Mouse (Mus musculus): Measurements from ENCODE around the gene Atp6v1e2. TPM values are rescaled to one million over a fixed set of nuclear protein-coding genes. Genes with fewer than 3 reads are reported as not detected.

Atp6v1e2 gene
- not detected in 2 replicates for polyA plus RNA-seq (2015; fragmentation: Nextera tagmentation; extraction: Ambion mirVana)

DNA sequence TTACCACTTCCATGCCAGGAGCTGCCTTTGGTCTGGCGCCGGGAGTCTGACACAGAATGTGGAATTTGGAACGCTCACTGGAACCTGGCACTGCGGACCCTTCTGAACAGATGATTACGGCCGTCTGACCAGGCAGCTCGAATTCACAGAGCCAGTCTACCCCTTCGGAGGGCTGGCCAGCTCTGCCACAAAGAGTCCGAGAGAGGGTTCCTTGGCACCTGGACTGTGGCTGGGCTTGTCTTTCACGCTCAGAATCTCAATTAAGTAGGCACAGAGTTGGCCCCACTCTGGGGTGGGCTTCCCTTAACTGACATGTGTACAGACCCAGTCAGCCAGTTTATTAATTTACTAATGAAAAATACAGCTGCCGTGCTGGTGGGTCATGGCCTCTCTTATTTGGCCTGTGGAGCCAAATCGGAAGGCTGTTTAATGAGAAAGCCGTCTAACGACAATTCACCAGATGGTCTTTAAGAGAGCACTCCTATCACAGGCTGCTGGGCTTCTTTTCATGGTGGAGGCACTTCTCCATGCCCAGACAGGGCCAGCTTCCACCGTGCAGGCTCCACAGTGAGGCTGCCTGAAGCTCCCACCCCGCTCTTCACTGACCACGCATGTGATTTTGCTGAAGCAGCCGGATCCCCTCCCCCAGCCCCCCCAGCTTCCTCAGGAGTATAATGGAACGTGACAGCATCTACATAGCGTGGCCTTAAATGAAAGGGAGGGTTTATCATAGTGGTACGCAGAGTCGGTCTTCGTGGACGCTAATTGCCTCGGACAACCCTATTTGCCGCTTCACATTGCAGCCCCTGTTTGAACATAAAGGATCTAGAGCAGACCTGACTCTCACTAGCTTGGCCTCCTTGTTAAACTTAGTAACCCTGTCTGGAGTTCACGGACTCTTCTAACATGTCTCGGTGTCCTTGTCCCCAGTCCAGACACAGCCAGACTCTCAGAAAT, at the start of gene Atp6v1e2:
Gene Atp6v1e2, minus strand, starts transcription at position 58 of the 957 bp plus-strand sequence.
- 80% methylated on average over 28 of the region's 28 CpGs for WGBS
- Histone ChIP-seq H3K4me1 (replicated peaks; ENCODE audit: control insufficient read depth, insufficient read depth, low read length) (no peaks in the 10 kb centered on the region; the same call in 1 of the 2 replicates), H3K27ac (ENCODE audit: low read length) (no peak within 1 kb of the TSS), H3K9ac (ENCODE audit: low read length) (no peak within 1 kb of the TSS), H3K36me3 (ENCODE audit: control insufficient read depth, insufficient read depth, low read length) (no peaks in the 10 kb centered on the region), H3K9me3 (ENCODE audit: control insufficient read depth, low read length) (no peaks in the 10 kb centered on the region), H3K27me3 (ENCODE audit: control insufficient read depth, insufficient read depth, low read depth, low read length) (no peaks in the 10 kb centered on the region), H3K4me3 (ENCODE audit: low read length) (no peak within 1 kb of the TSS), H3K4me2 (ENCODE audit: low read depth, low read length) (no peak within 1 kb of the TSS)
- ATAC-seq (ENCODE audit: low read depth): no peak

DNA sequence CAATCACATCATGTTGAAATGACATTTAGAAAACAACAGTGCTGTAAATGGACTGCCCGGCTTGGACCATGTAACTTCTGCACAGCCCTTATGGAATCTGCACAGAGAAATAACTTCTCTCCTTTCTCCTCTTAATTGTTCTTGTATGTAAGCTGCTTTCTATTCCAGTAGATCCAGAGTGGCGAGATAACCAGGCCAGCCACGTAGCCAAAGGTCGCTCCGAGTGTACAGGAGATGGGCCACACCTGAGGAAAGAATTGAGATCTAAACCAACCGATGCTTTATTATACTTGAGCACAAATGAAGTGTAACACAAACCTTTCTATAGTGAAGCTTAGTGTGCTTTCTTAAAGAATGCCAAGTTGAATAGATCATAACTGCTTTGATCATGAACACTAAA, 49.6 kb upstream of the Atp6v1e2 start:
- H3K9me3 ChIP-seq (ENCODE audit: control insufficient read depth, low read length): no peaks in the 10 kb centered on the region
- 83% methylated on average over 6 of the region's 6 CpGs for WGBS
- no peaks in the 10 kb centered on the region for H3K4me1 ChIP-seq (replicated peaks; ENCODE audit: control insufficient read depth, insufficient read depth, low read length)
- H3K4me3 ChIP-seq (ENCODE audit: low read length): no peak overlapping the region
- H3K27me3 ChIP-seq (ENCODE audit: control insufficient read depth, insufficient read depth, low read depth, low read length): no peaks in the 10 kb centered on the region
- H3K9ac ChIP-seq (ENCODE audit: low read length): no peak overlapping the region
- no peak overlapping the region for H3K27ac ChIP-seq (ENCODE audit: low read length)
- ATAC-seq (ENCODE audit: low read depth): no peak
- H3K4me2 ChIP-seq (ENCODE audit: low read depth, low read length): no peak overlapping the region
- peaks cover 7% of the 10 kb centered on the region for H3K36me3 ChIP-seq (ENCODE audit: control insufficient read depth, insufficient read depth, low read length)

DNA sequence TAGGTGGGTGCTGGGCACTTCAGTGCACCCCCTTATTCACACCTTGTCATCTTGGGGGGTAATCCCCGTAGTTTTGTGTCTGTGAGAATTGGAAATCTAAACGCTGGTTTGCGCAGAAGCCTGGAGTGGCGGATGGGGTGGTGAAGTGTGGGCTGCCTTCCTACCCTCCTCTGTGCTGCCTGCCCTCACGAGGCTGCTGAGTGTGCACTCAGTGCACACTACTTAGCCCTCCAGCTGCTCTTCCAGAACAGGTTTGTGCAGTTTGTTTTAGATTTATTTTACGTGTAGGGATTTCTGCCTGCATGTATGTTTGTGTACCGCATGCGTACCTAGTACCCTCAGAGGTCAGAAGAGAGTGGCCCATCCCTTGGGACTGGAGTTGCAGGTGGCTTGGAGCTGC, 43.6 kb upstream of the Atp6v1e2 start:
- no peak overlapping the region for H3K9ac ChIP-seq (ENCODE audit: low read length)
- ATAC-seq (ENCODE audit: low read depth): peak; percentile 67
- no peaks in the 10 kb centered on the region for H3K9me3 ChIP-seq (ENCODE audit: control insufficient read depth, low read length)
- no peak overlapping the region for H3K4me2 ChIP-seq (ENCODE audit: low read depth, low read length)
- H3K27me3 ChIP-seq (ENCODE audit: control insufficient read depth, insufficient read depth, low read depth, low read length): no peaks in the 10 kb centered on the region
- H3K36me3 ChIP-seq (ENCODE audit: control insufficient read depth, insufficient read depth, low read length): no peaks in the 10 kb centered on the region
- WGBS: 69% methylated on average over 8 of the region's 8 CpGs
- H3K4me3 ChIP-seq (ENCODE audit: low read length): no peak overlapping the region
- no peaks in the 10 kb centered on the region for H3K4me1 ChIP-seq (replicated peaks; ENCODE audit: control insufficient read depth, insufficient read depth, low read length)
- H3K27ac ChIP-seq (ENCODE audit: low read length): no peak overlapping the region

DNA sequence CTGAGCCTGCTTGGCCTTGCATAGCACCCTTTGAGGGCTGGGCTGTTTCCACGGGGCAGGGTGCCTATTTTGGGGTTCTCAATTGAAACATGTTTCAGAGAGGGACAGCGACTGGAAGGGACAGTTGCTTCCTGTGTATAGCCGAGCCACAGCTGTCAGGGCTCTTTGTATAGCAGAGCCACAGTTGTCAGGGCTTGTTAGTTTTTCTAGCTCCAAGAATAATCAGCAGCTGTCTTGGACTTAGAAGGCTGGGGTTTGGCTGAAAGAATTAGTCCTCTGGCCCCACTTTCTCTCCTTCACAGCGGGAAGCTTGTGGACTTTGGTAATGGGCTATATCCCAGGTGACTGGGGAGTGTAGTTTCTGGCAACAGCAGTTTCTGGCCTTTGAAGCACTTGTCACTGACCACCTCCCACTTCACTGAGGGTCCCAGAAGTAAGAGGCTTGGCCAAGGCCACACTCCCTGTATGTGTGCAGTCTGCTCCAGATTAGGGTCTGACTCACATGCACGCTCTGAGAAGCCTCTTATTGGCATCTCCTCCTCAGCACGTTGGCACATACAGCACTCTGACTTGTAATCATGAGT, 41.0 kb upstream of the Atp6v1e2 start:
- H3K9ac ChIP-seq (ENCODE audit: low read length): no peak overlapping the region
- no peaks in the 10 kb centered on the region for H3K27me3 ChIP-seq (ENCODE audit: control insufficient read depth, insufficient read depth, low read depth, low read length)
- H3K9me3 ChIP-seq (ENCODE audit: control insufficient read depth, low read length): no peaks in the 10 kb centered on the region
- no peaks in the 10 kb centered on the region for H3K36me3 ChIP-seq (ENCODE audit: control insufficient read depth, insufficient read depth, low read length)
- H3K4me2 ChIP-seq (ENCODE audit: low read depth, low read length): no peak overlapping the region
- WGBS: 65% methylated on average over 6 of the region's 6 CpGs
- ATAC-seq (ENCODE audit: low read depth): peak; percentile 24; the same call in 1 of the 2 replicates
- H3K4me1 ChIP-seq (replicated peaks; ENCODE audit: control insufficient read depth, insufficient read depth, low read length): no peaks in the 10 kb centered on the region; the same call in 1 of the 2 replicates
- no peak overlapping the region for H3K27ac ChIP-seq (ENCODE audit: low read length)
- H3K4me3 ChIP-seq (ENCODE audit: low read length): no peak overlapping the region

DNA sequence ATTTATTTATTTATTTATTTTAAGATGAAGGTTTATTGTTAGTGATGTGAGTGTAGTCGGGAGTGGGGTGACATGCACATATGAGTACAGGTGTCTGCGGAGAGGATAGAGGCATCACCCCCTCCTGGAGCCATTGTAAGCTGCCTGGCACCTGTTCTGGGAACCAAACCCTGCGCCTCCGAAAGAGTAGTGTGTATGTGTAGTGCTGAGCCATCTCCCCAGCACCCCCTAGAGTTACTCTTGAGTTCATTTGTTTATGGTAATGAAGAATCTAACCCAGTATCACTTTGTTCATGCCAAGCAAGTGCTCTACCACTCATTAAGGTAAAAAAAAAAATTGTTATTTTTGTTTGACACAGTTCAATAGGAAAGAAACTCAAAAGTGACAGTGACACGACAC, 40.5 kb upstream of the Atp6v1e2 start:
- no peaks in the 10 kb centered on the region for H3K9me3 ChIP-seq (ENCODE audit: control insufficient read depth, low read length)
- no peak for ATAC-seq (ENCODE audit: low read depth)
- H3K27me3 ChIP-seq (ENCODE audit: control insufficient read depth, insufficient read depth, low read depth, low read length): no peaks in the 10 kb centered on the region
- H3K4me2 ChIP-seq (ENCODE audit: low read depth, low read length): no peak overlapping the region
- H3K36me3 ChIP-seq (ENCODE audit: control insufficient read depth, insufficient read depth, low read length): no peaks in the 10 kb centered on the region
- H3K27ac ChIP-seq (ENCODE audit: low read length): no peak overlapping the region
- WGBS: 80% methylated on average over 5 of the region's 5 CpGs
- H3K4me1 ChIP-seq (replicated peaks; ENCODE audit: control insufficient read depth, insufficient read depth, low read length): no peaks in the 10 kb centered on the region; the same call in 1 of the 2 replicates
- H3K9ac ChIP-seq (ENCODE audit: low read length): no peak overlapping the region
- no peak overlapping the region for H3K4me3 ChIP-seq (ENCODE audit: low read length)

DNA sequence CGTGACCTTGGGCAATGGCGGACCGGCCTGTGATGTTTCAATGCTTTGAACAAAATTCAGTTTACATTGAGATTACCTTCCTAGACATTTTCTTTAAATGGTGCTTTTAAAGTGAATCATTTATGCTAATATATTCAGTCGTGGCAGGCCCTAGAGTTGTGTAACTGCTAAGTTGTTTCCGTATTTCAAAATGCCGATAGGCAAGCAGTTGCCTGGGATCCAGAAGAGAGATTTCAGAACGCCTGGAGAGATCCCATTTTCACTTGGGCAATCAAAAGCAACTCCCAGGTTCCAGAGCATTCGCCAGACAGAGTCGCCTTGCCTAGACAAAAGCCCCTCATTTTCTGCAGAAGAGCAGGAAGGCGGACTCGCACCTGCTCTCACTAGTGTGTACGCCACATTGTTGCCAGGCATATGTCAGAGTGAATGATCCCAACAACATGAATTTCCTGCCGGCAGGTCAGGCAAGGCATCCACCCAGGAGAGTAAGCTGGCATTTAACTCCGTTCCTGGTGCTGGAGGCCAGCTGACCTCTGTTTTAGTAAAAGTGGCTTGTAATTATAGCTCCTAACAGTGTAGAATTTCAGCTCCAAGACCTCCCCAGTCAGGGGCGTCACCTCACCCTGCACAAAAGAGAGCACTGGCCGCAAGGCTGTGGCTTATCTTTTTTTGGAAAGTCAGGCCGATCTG, 38.9 kb upstream of the Atp6v1e2 start:
- no peaks in the 10 kb centered on the region for H3K36me3 ChIP-seq (ENCODE audit: control insufficient read depth, insufficient read depth, low read length)
- H3K27ac ChIP-seq (ENCODE audit: low read length): no peak overlapping the region
- no peak overlapping the region for H3K9ac ChIP-seq (ENCODE audit: low read length)
- H3K27me3 ChIP-seq (ENCODE audit: control insufficient read depth, insufficient read depth, low read depth, low read length): no peaks in the 10 kb centered on the region
- WGBS: 59% methylated on average over 17 of the region's 17 CpGs
- no peak for ATAC-seq (ENCODE audit: low read depth)
- no peaks in the 10 kb centered on the region; the same call in 1 of the 2 replicates for H3K4me1 ChIP-seq (replicated peaks; ENCODE audit: control insufficient read depth, insufficient read depth, low read length)
- H3K9me3 ChIP-seq (ENCODE audit: control insufficient read depth, low read length): no peaks in the 10 kb centered on the region
- no peak overlapping the region for H3K4me2 ChIP-seq (ENCODE audit: low read depth, low read length)
- H3K4me3 ChIP-seq (ENCODE audit: low read length): no peak overlapping the region

DNA sequence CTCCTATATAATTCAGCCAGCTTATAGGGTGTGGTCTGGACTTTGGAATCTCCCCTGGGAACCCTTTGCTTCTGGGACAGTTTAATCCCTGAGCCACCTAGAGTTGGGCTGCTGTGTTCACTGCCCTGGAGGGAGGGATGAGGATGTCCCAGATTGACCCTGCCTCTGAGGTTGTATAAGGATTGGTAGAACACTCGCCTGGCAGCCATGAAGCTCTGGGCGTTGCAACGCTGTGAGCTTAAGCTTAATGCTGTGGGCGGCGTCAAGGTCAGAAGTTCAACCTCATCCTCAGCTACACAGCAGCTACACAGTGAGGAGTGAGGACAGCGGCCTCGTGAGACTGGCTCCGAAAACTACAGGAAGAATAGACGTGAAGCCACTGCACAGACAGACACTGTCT, 34.8 kb upstream of the Atp6v1e2 start:
- WGBS: 66% methylated on average over 9 of the region's 9 CpGs
- ATAC-seq (ENCODE audit: low read depth): no peak
- Histone ChIP-seq H3K9ac (ENCODE audit: low read length) (no peak overlapping the region), H3K27me3 (ENCODE audit: control insufficient read depth, insufficient read depth, low read depth, low read length) (no peaks in the 10 kb centered on the region), H3K4me2 (ENCODE audit: low read depth, low read length) (no peak overlapping the region), H3K27ac (ENCODE audit: low read length) (no peak overlapping the region), H3K4me3 (ENCODE audit: low read length) (no peak overlapping the region), H3K9me3 (ENCODE audit: control insufficient read depth, low read length) (no peaks in the 10 kb centered on the region), H3K4me1 (replicated peaks; ENCODE audit: control insufficient read depth, insufficient read depth, low read length) (no peaks in the 10 kb centered on the region; the same call in 1 of the 2 replicates), H3K36me3 (ENCODE audit: control insufficient read depth, insufficient read depth, low read length) (no peaks in the 10 kb centered on the region)

DNA sequence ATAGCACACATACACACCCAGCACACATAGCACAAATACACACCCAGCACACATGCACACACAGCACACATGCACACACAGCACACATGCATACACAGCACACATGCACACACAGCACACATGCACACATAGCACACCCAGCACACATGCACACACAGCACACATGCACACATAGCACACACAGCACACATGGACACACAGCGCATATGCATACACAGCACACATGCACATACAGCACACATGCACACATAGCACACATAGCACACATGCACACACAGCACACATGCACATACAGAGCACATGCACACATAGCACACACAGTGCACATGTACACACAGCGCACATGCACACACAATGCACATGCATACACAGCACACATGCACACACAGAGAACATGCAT, 34.0 kb upstream of the Atp6v1e2 start:
- Histone ChIP-seq H3K27ac (ENCODE audit: low read length) (no peak overlapping the region), H3K4me1 (replicated peaks; ENCODE audit: control insufficient read depth, insufficient read depth, low read length) (no peaks in the 10 kb centered on the region; the same call in 1 of the 2 replicates), H3K4me3 (ENCODE audit: low read length) (no peak overlapping the region), H3K4me2 (ENCODE audit: low read depth, low read length) (no peak overlapping the region), H3K36me3 (ENCODE audit: control insufficient read depth, insufficient read depth, low read length) (no peaks in the 10 kb centered on the region), H3K9me3 (ENCODE audit: control insufficient read depth, low read length) (no peaks in the 10 kb centered on the region), H3K27me3 (ENCODE audit: control insufficient read depth, insufficient read depth, low read depth, low read length) (no peaks in the 10 kb centered on the region), H3K9ac (ENCODE audit: low read length) (no peak overlapping the region)
- ATAC-seq (ENCODE audit: low read depth): no peak
- 95% methylated on average over 2 of the region's 2 CpGs for WGBS

DNA sequence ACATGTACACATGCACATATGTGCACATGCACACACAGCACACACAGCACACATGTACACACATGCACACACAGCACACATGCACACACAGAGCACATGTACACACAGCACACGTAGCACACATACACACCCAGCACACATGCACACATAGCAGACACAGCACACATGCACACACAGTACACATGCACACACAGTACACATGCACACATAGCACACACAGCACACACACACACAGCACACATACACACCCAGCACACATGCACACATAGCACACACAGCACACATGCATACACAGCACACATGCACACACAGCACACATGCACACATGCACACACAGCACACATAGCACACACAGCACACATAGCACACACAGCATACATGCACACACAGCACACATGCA, 33.5 kb upstream of the Atp6v1e2 start:
- WGBS: 95% methylated on average over 1 of the region's 1 CpGs

More for the DNA sequence above, 33.5 kb upstream of the Atp6v1e2 start:
- Histone ChIP-seq H3K4me2 (ENCODE audit: low read depth, low read length) (no peak overlapping the region), H3K36me3 (ENCODE audit: control insufficient read depth, insufficient read depth, low read length) (no peaks in the 10 kb centered on the region), H3K9ac (ENCODE audit: low read length) (no peak overlapping the region), H3K4me3 (ENCODE audit: low read length) (no peak overlapping the region), H3K4me1 (replicated peaks; ENCODE audit: control insufficient read depth, insufficient read depth, low read length) (no peaks in the 10 kb centered on the region; the same call in 1 of the 2 replicates), H3K27ac (ENCODE audit: low read length) (no peak overlapping the region), H3K27me3 (ENCODE audit: control insufficient read depth, insufficient read depth, low read depth, low read length) (no peaks in the 10 kb centered on the region), H3K9me3 (ENCODE audit: control insufficient read depth, low read length) (no peaks in the 10 kb centered on the region)
- ATAC-seq (ENCODE audit: low read depth): no peak
